Mouse (Mus musculus) layer of hippocampus, adult 8-10 months (tissue): ENCODE results near the gene Msh4. TPM values are rescaled to one million over a fixed set of nuclear protein-coding genes. Genes with fewer than 3 reads are reported as not detected.

Experiments used
- DNase-seq, 2 experiments: peaks; one replicate each; pipeline ENCODE4 v3.0.0; 2022; ENCODE audit warnings: low spot score in 2 of 2
- total RNA-seq, 4 experiments: library from RNA; stranded (reverse); gene quantifications; 2 replicates each; pipeline ENCODE4 v1.2.4; 2022

The Msh4 gene
- total RNA-seq, 4 experiments from 2014 or later: 0.25 to 0.43 (median 0.40) TPM; not detected in 1

GRCm38 (mm10) chr3:153814026-153814425 is 91.9 kb downstream of the Msh4 start:
- no peak for DNase-seq

GRCm38 (mm10) chr3:153808406-153808805 is 97.5 kb downstream of the Msh4 start:
- no peak for DNase-seq

- DNase-seq: no peak
Observed at GRCm38 (mm10) chr3:153807444-153808149, 98.3 kb downstream of the Msh4 start.

Other genes with a start within 250 kb of the Msh4 start
- gene St6galnac3, start 181.0 kb downstream of the Msh4 start, total RNA-seq: 10 to 100 TPM; 23.7 to 38.8 (median 30.1) TPM
- gene Asb17, start 61.9 kb downstream of the Msh4 start, total RNA-seq: not detected
- gene Rabggtb, start 6.9 kb upstream of the Msh4 start, total RNA-seq: 10 to 100 TPM; 67.7 to 75.4 (median 69.2) TPM
- 10 to 100 TPM; 42.0 to 60.0 (median 46.9) TPM for gene Acadm, start 38.5 kb upstream of the Msh4 start, total RNA-seq
- 10 to 100 TPM; 28.3 to 56.4 (median 43.1) TPM for gene Slc44a5, start 67.3 kb upstream of the Msh4 start, total RNA-seq